Mouse (Mus musculus) embryo, embryonic 11.5 days (tissue): ENCODE data around the gene Nipsnap2.
"Not testable (repeated sequence)": the region's sequence is repeated elsewhere in the genome, so short reads cannot be mapped to it uniquely, and the experiment has no call there.

Experiments used
- DNase-seq: peaks from one replicate; pipeline ENCODE4 v3.0.0-alpha.2; 2012; ENCODE audit warnings: low read depth, low spot score

Nipsnap2 gene

GRCm38 (mm10) chr5:129724834-129725773, at the start of gene Nipsnap2:
TSS of gene Nipsnap2 (plus strand) at chr5:129725063.
- DNase-seq = peak; percentile 85

GRCm38 (mm10) chr5:129685141-129685540, 39.7 kb upstream of the Nipsnap2 start:
- not testable (repeated sequence) for DNase-seq

- DNase-seq = no peak
Observed at GRCm38 (mm10) chr5:129687621-129688020, 37.2 kb upstream of the Nipsnap2 start.

- no peak for DNase-seq
Observed at GRCm38 (mm10) chr5:129690528-129690927, 34.3 kb upstream of the Nipsnap2 start.

GRCm38 (mm10) chr5:129700506-129700905, 24.4 kb upstream of the Nipsnap2 start:
- no peak for DNase-seq

GRCm38 (mm10) chr5:129701706-129702105, 23.2 kb upstream of the Nipsnap2 start:
- no peak for DNase-seq

- no peak for DNase-seq
Observed at GRCm38 (mm10) chr5:129703368-129703767, 21.5 kb upstream of the Nipsnap2 start.

GRCm38 (mm10) chr5:129708412-129708811, 16.5 kb upstream of the Nipsnap2 start, which contains the start of gene Sept14:
TSS of gene Sept14 (minus strand) at chr5:129708512.
- no peak for DNase-seq

- DNase-seq = peak; percentile 90
Observed at GRCm38 (mm10) chr5:129715326-129715861, 9.5 kb upstream of the Nipsnap2 start, which contains the start of gene Mrps17. TSS of gene Mrps17 (plus strand) at chr5:129715497.

- DNase-seq = no peak
Observed at GRCm38 (mm10) chr5:129717016-129717415, 7.8 kb upstream of the Nipsnap2 start.

GRCm38 (mm10) chr5:129720176-129720575, 4.7 kb upstream of the Nipsnap2 start:
- DNase-seq = no peak

- no peak for DNase-seq
Observed at GRCm38 (mm10) chr5:129724268-129724667, 595 bp upstream of the Nipsnap2 start.

- DNase-seq = no peak
Observed at GRCm38 (mm10) chr5:129725774-129726392, 1.0 kb downstream of the Nipsnap2 start.

GRCm38 (mm10) chr5:129726784-129727183, 1.9 kb downstream of the Nipsnap2 start:
- DNase-seq = no peak

- no peak for DNase-seq
Observed at GRCm38 (mm10) chr5:129729286-129729685, 4.4 kb downstream of the Nipsnap2 start.

- DNase-seq = no peak
Observed at GRCm38 (mm10) chr5:129730344-129730743, 5.5 kb downstream of the Nipsnap2 start.

- DNase-seq = no peak
Observed at GRCm38 (mm10) chr5:129731021-129731420, 6.2 kb downstream of the Nipsnap2 start.

- no peak for DNase-seq
Observed at GRCm38 (mm10) chr5:129740976-129741375, 16.1 kb downstream of the Nipsnap2 start.

- no peak for DNase-seq
Observed at GRCm38 (mm10) chr5:129742903-129743488, 18.1 kb downstream of the Nipsnap2 start.

GRCm38 (mm10) chr5:129744050-129744449, 19.2 kb downstream of the Nipsnap2 start:
- DNase-seq = no peak

GRCm38 (mm10) chr5:129756886-129757285, 32.0 kb downstream of the Nipsnap2 start:
- no peak for DNase-seq

GRCm38 (mm10) chr5:129759929-129760480, 35.1 kb downstream of the Nipsnap2 start:
- no peak for DNase-seq
